Mouse (Mus musculus) spleen, adult 2 months (tissue): ENCODE data around the gene C8b. TPM values are rescaled to one million over a fixed set of nuclear protein-coding genes. Genes with fewer than 3 reads are reported as not detected.

Experiments used
- DNase-seq, 2 experiments: peaks; one replicate each; pipeline versions ENCODE4 v3.0.0 to v3.0.0-alpha.2; 2012 to 2021; ENCODE audit warnings: low spot score in 2 of 2, low read depth in 1 of 2
- H3K27ac ChIP-seq: fragments of 200-500 bp; 2 replicates; pipeline ENCODE4 v1.5.1; 2012; ENCODE audit warnings: low read length, inconsistent platforms; ENCODE audit not compliant: insufficient read depth
- H3K27me3 ChIP-seq: fragments of 200-500 bp; 2 replicates; pipeline ENCODE4 v1.6.1; 2012; ENCODE audit warnings: mild to moderate bottlenecking, moderate library complexity, low read length, inconsistent platforms; ENCODE audit not compliant: control insufficient read depth, insufficient read depth
- H3K36me3 ChIP-seq: fragments of 200-500 bp; 2 replicates; pipeline ENCODE4 v1.6.1; 2012; ENCODE audit warnings: mild to moderate bottlenecking, low read length, inconsistent platforms; ENCODE audit not compliant: control insufficient read depth, insufficient read depth
- H3K4me1 ChIP-seq: fragments of 200-500 bp; 2 replicates; pipeline ENCODE4 v1.6.1; 2011; ENCODE audit warnings: inconsistent platforms; ENCODE audit not compliant: control insufficient read depth, insufficient read depth, insufficient read length
- H3K4me3 ChIP-seq: fragments of 200-500 bp; 2 replicates; pipeline ENCODE4 v1.5.1; 2011; ENCODE audit warnings: mild to moderate bottlenecking, inconsistent platforms; ENCODE audit not compliant: insufficient read depth, insufficient read length; ENCODE audit errors: extremely low read depth
- CTCF ChIP-seq: fragments of 200-500 bp; IDR thresholded peaks from 2 replicates; pipeline ENCODE4 v1.5.1; 2011; ENCODE audit warnings: mild to moderate bottlenecking, inconsistent platforms; ENCODE audit not compliant: insufficient read depth, insufficient read length, insufficient replicate concordance; ENCODE audit errors: extremely low read depth
- POLR2A ChIP-seq: fragments of 200-500 bp; IDR thresholded peaks from 2 replicates; pipeline ENCODE4 v1.6.1; 2011; ENCODE audit warnings: low read depth, low read length, inconsistent platforms
- WGBS: fragments of 180-500 bp; shearing (Covaris S2); methylation state at CpG from one replicate; pipeline ENCODE4 v1.1.7; 2018; 5-methylcytosine and 5-hydroxymethylcytosine counted together
- polyA plus RNA-seq: library from polyadenylated mRNA; depleted of rRNA; stranded (reverse); fragments of >200 nt; gene quantifications from 2 replicates; pipeline ENCODE4 v1.2.3, GENCODE M21; 2012

The C8b gene
- polyA plus RNA-seq, 1 experiment, result not detected

DNA sequence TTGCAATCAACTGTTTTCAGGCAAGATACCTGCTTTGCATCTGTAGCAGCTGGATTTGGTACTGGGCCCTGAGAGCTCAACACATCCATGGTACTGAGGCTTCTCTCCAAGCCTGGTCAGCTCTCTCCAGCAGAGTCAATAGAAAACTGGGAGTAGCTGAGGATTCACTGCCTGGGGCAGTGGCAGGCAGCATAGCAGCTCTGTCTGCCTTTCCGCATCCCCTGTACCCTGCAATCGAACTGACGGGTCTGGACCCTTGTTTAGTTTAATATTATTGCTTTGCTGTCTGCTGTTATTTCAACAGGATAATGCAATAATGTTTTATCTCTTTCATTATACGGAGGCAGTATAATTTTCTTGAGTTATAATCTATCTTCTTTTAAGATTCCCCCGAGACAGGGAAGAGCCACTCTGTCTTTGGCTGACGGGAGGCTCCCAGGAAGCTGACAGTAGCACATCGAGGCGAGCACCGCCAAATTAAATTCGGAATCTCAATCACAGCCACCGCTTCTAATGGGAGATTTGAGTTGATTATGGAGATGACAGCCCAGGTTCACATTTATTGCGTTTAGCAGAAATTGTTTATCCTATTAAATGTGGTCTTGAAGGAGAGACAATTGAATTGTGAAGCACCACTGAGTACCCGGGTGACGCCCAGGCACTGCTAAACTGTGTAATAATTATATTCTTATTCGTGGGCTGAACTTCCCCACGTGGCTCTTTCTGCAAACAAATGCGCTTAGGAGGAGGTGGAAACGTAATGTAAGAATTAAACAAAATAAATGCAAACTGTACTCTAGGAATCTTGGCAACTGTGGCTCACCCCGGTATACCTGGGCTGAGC is 39.5 kb downstream of the C8b start:
- no peaks in the 10 kb centered on the region for H3K4me1 ChIP-seq
- TF ChIP-seq CTCF (no peak), POLR2A (no peak)
- no peak overlapping the region for H3K27ac ChIP-seq
- no peak overlapping the region for H3K4me3 ChIP-seq
- DNase-seq, result no peak
- H3K27me3 ChIP-seq, result no peaks in the 10 kb centered on the region
- WGBS, result 86% methylated on average over 19 of the region's 19 CpGs
- no peaks in the 10 kb centered on the region for H3K36me3 ChIP-seq

DNA sequence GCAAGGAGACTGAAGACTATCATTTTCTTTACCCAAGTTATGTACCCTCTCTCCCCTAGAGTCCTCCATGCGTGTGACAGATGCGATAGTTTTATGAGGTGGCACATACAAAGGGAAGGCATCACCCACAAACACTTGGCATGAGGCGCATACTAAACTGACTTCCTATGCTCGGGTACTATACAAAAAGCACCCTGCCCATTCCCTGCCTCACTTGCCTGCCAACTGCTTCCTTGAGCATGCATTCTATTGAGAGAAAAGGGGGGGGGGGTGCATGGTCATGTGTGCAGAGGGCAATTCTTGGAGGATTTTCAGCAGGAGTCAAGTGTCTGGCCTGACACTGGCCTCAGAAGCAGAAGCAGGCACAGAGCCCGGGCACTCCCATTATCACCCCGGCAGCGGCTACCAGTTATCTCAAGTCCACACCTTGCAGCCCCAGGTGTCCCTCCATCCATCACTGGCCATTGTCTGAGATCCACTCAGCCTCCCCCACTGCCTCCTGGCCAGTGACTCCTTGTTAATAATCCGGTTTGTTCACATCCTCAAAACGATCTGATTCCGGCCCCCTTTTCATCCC is 44.7 kb downstream of the C8b start:
- Histone ChIP-seq H3K4me3 (no peak overlapping the region), H3K27me3 (no peaks in the 10 kb centered on the region), H3K36me3 (no peaks in the 10 kb centered on the region), H3K4me1 (no peaks in the 10 kb centered on the region), H3K27ac (no peak overlapping the region)
- TF ChIP-seq POLR2A, result no peak
- TF ChIP-seq CTCF, result no peak
- WGBS, result 87% methylated on average over 10 of the region's 10 CpGs
- no peak for DNase-seq

DNA sequence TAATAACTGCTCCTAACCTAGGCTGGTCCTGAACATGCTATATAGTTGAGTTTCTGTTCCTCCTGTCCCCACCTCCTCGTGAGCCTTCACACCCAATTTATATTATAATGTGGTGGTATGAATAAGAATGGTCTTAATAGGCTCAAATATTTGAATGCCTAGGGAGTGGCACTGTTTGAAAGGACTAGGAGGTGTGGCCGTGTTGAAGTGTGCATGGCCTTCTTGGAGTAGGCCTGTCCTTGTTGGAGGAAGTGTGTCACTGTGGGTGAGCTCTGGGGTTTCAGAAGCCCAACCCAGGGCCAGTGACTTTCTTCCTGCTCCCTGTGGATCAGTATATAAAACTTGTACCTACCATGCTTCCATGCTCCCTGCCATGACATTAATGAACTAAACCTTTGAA is 47.5 kb downstream of the C8b start:
- Histone ChIP-seq H3K36me3 (no peaks in the 10 kb centered on the region), H3K27me3 (no peaks in the 10 kb centered on the region), H3K27ac (no peak overlapping the region), H3K4me1 (no peaks in the 10 kb centered on the region), H3K4me3 (no peak overlapping the region)
- DNase-seq, result no peak
- TF ChIP-seq POLR2A (no peak), CTCF (no peak)
- WGBS, result 74% methylated on average over 2 of the region's 2 CpGs

DNA sequence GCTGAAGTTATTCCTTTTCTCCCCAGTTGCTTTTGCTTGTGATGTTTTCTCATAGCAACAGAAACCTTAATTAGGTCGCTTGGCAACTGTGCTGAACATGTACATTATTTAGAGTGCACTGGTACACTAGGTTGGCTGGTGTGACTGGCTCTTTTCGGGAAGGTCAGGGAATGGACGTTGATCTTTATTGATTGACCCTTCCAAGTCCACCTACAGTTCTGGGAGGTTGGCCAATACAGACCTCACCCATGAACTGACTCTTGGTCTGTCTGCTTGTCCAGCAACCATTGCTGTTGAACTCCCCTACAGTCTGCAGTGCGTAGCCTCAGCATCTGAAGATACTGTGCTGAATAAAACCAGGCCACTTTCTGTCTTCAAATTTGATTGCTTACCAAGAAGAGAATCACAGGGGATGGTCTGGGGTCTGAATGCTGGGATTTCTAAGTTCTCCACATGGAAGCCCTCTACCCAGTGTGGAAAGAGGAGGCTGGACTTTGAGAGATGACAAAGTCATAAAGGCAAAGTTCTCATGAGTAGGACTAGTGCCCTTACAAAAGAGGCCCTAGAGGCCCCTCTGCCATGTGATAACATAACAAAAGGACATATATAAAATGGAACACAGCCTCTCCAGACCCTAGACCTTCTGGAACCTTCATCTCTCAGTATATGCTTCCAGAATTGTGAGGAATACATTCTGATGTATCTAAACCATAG is 50.6 kb downstream of the C8b start:
- no peak overlapping the region for H3K4me3 ChIP-seq
- DNase-seq, result no peak
- H3K27ac ChIP-seq, result no peak overlapping the region
- H3K27me3 ChIP-seq, result no peaks in the 10 kb centered on the region
- no peaks in the 10 kb centered on the region for H3K4me1 ChIP-seq
- no peak for TF ChIP-seq CTCF
- TF ChIP-seq POLR2A, result no peak
- no peaks in the 10 kb centered on the region for H3K36me3 ChIP-seq
- 83% methylated on average over 4 of the region's 4 CpGs for WGBS

DNA sequence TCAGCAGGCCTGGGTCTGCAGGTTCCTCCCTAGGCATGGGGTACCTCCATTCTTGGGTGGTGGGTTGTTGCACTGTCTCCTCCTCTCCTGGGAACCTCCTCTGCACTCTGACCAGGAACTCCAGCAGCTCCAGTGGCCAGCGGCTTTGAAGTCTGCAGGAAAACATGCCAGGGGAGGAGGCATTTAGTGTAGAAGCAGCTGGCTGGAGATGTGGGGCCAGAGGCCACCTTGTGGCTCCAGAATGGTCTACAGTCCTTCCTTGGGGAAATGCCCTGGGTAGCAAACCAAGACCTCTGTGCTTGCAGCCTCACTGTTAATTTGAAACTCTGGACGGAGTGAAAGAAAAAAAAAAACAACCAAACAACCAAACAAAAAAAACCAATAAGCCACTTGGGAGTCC is 51.4 kb downstream of the C8b start:
- WGBS, result 59% methylated on average over 2 of the region's 2 CpGs
- no peak for TF ChIP-seq POLR2A
- no peak for DNase-seq
- Histone ChIP-seq H3K27ac (no peak overlapping the region), H3K4me1 (no peaks in the 10 kb centered on the region), H3K27me3 (no peaks in the 10 kb centered on the region), H3K4me3 (no peak overlapping the region), H3K36me3 (no peaks in the 10 kb centered on the region)

DNA sequence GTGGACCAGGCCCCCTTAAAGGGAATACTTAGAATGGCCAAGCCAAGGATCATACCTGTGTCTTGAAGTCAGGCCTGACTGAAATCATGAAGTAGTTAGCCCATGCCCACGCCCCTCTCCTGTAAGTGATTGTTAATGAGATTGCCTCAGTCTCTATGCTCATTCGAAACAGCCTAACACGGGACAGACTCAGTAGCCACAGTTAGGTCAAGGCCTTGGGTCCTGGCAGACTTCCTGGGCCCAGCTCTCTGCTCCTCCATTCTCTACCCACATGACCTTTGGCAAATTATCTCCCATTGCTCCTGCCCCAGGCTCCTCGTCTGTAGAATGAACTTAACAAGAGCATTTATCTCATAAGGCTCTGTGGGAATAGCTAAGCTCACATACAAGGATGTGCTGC is 52.9 kb downstream of the C8b start:
- TF ChIP-seq POLR2A, result no peak
- no peak for TF ChIP-seq CTCF
- no peaks in the 10 kb centered on the region for H3K27me3 ChIP-seq
- no peak overlapping the region for H3K27ac ChIP-seq
- no peaks in the 10 kb centered on the region for H3K36me3 ChIP-seq
- no peaks in the 10 kb centered on the region for H3K4me1 ChIP-seq
- 74% methylated on average over 4 of the region's 4 CpGs for WGBS
- no peak overlapping the region for H3K4me3 ChIP-seq
- DNase-seq, result no peak

DNA sequence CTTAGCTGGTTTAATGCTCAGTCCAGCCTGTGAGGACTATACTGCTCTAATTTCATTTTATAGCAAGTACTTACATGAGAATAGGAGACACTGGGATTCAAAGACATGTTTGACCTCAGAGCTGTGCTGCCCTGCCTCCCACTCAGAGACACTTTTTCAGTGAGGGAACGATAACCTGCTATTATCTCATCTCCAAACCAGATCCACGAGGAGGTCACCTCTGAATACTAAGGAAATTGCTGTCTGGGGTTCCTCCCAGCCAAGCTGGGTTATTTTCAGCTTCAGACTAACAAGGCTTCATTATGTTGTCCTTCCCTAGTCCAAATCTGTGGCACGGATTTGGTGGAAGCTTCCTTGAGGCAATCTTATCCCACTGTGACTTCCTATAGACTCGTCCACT is 53.8 kb downstream of the C8b start:
- Histone ChIP-seq H3K4me1 (no peaks in the 10 kb centered on the region), H3K27ac (no peak overlapping the region), H3K27me3 (no peaks in the 10 kb centered on the region), H3K4me3 (no peak overlapping the region), H3K36me3 (no peaks in the 10 kb centered on the region)
- WGBS, result 75% methylated on average over 4 of the region's 4 CpGs
- no peak for DNase-seq
- TF ChIP-seq CTCF, result no peak
- TF ChIP-seq POLR2A, result no peak
